Mouse (Mus musculus): ENCODE measurements around the gene Plcl2.

The Plcl2 gene

GRCm38 (mm10) chr17:50735382-50735954 is 226.3 kb downstream of the Plcl2 start:
- DNase-seq (ENCODE audit: low spot score) = peak; percentile 57

DNA sequence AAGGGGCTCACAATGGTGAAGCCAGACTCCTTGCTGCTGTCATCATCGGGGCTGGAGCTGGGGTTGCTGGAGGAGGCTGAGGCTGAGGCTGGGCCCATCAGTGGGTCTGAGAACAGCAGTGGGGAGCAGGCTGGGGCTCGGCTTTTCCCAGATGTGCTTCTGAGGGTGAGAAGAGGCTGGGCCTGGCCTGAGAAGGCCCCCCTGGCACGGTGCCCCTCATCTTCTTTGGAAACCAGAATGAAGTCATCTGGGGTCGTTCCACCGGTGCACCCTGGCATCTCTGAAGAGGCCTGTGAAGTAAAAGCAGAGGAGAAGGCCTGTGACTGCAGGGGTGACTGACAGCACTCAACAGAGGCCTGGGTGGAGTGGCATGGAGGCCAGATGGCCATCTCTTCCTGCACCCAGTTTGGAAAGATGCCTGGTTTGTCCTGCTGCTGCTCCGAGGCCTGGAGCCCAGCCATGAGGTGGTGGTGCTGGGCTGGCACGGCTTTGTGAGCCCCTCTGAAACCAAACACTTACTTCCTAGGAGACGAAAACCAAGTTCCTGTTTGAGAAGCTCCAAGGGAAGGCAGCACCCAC is 226.8 kb downstream of the Plcl2 start:
- peak; percentile 31 for DNase-seq (ENCODE audit: low spot score)

- no peak for DNase-seq (ENCODE audit: low spot score)
Observed at GRCm38 (mm10) chr17:50737068-50737467, 227.9 kb downstream of the Plcl2 start.
